Mouse (Mus musculus): ENCODE results near the gene Elobl. TPM values are rescaled to one million over a fixed set of nuclear protein-coding genes. Genes with fewer than 3 reads are reported as not detected.

Elobl gene
- not detected in 2 replicates for polyA plus RNA-seq (2012; rRNA removed)

- Histone ChIP-seq H3K4me3 (ENCODE audit: insufficient read depth, low read length) (no peak within 1 kb of the TSS), H3K27ac (ENCODE audit: insufficient read depth, low read length) (no peak within 1 kb of the TSS), H3K4me1 (ENCODE audit: control insufficient read depth, insufficient read depth, low read length) (no peaks in the 10 kb centered on the region)
- TF ChIP-seq POLR2A (IDR thresholded peaks at IDR 0.05; ENCODE audit: extremely low read depth, insufficient read depth, low read length) (no peak), CTCF (IDR thresholded peaks at IDR 0.05; ENCODE audit: extremely low read depth, insufficient read depth, low read length) (no peak)
These were observed at the start of gene Elobl for GRCm38 (mm10) chr11:88966881-88967361. Gene Elobl, minus strand, starts transcription at chr11:88966931.

GRCm38 (mm10) chr11:89012241-89012640, 45.5 kb upstream of the Elobl start:
- no peak overlapping the region for H3K27ac ChIP-seq (ENCODE audit: insufficient read depth, low read length)
- TF ChIP-seq POLR2A (IDR thresholded peaks at IDR 0.05; ENCODE audit: extremely low read depth, insufficient read depth, low read length) (no peak), CTCF (IDR thresholded peaks at IDR 0.05; ENCODE audit: extremely low read depth, insufficient read depth, low read length) (no peak)
- no peaks in the 10 kb centered on the region for H3K4me1 ChIP-seq (ENCODE audit: control insufficient read depth, insufficient read depth, low read length)
- H3K4me3 ChIP-seq (ENCODE audit: insufficient read depth, low read length): no peak overlapping the region

- TF ChIP-seq POLR2A (IDR thresholded peaks at IDR 0.05; ENCODE audit: extremely low read depth, insufficient read depth, low read length) (no peak), CTCF (IDR thresholded peaks at IDR 0.05; ENCODE audit: extremely low read depth, insufficient read depth, low read length) (no peak)
- Histone ChIP-seq H3K4me3 (ENCODE audit: insufficient read depth, low read length) (no peak overlapping the region), H3K4me1 (ENCODE audit: control insufficient read depth, insufficient read depth, low read length) (no peaks in the 10 kb centered on the region)
These were observed 42.8 kb upstream of the Elobl start for GRCm38 (mm10) chr11:89009496-89009895.

GRCm38 (mm10) chr11:89009066-89009465, 42.3 kb upstream of the Elobl start:
- Histone ChIP-seq H3K4me1 (ENCODE audit: control insufficient read depth, insufficient read depth, low read length) (no peaks in the 10 kb centered on the region), H3K27ac (ENCODE audit: insufficient read depth, low read length) (no peak overlapping the region), H3K4me3 (ENCODE audit: insufficient read depth, low read length) (no peak overlapping the region)
- TF ChIP-seq CTCF (IDR thresholded peaks at IDR 0.05; ENCODE audit: extremely low read depth, insufficient read depth, low read length) (no peak), POLR2A (IDR thresholded peaks at IDR 0.05; ENCODE audit: extremely low read depth, insufficient read depth, low read length) (no peak)

More at GRCm38 (mm10) chr11:89009496-89009895, 42.8 kb upstream of the Elobl start:
- H3K27ac ChIP-seq (ENCODE audit: insufficient read depth, low read length): no peak overlapping the region

- no peak overlapping the region for H3K4me3 ChIP-seq (ENCODE audit: insufficient read depth, low read length)
- TF ChIP-seq POLR2A (IDR thresholded peaks at IDR 0.05; ENCODE audit: extremely low read depth, insufficient read depth, low read length) (no peak), CTCF (IDR thresholded peaks at IDR 0.05; ENCODE audit: extremely low read depth, insufficient read depth, low read length) (no peak)
- H3K4me1 ChIP-seq (ENCODE audit: control insufficient read depth, insufficient read depth, low read length): no peaks in the 10 kb centered on the region; the same call in 1 of the 2 replicates
- H3K27ac ChIP-seq (ENCODE audit: insufficient read depth, low read length): no peak overlapping the region
These were observed 40.9 kb upstream of the Elobl start for GRCm38 (mm10) chr11:89007582-89007981.

- H3K4me3 ChIP-seq (ENCODE audit: insufficient read depth, low read length): no peak overlapping the region
- no peak overlapping the region for H3K27ac ChIP-seq (ENCODE audit: insufficient read depth, low read length)
- no peaks in the 10 kb centered on the region; the same call in 1 of the 2 replicates for H3K4me1 ChIP-seq (ENCODE audit: control insufficient read depth, insufficient read depth, low read length)
- no peak for TF ChIP-seq CTCF (IDR thresholded peaks at IDR 0.05; ENCODE audit: extremely low read depth, insufficient read depth, low read length)
These were observed 39.7 kb upstream of the Elobl start for GRCm38 (mm10) chr11:89006404-89006803.

GRCm38 (mm10) chr11:89005473-89005872, 38.7 kb upstream of the Elobl start:
- H3K4me1 ChIP-seq (ENCODE audit: control insufficient read depth, insufficient read depth, low read length): no peaks in the 10 kb centered on the region; the same call in 1 of the 2 replicates
- H3K4me3 ChIP-seq (ENCODE audit: insufficient read depth, low read length): no peak overlapping the region
- no peak for TF ChIP-seq CTCF (IDR thresholded peaks at IDR 0.05; ENCODE audit: extremely low read depth, insufficient read depth, low read length)
- no peak for TF ChIP-seq POLR2A (IDR thresholded peaks at IDR 0.05; ENCODE audit: extremely low read depth, insufficient read depth, low read length)
- no peak overlapping the region for H3K27ac ChIP-seq (ENCODE audit: insufficient read depth, low read length)

- Histone ChIP-seq H3K4me3 (ENCODE audit: insufficient read depth, low read length) (no peak overlapping the region), H3K27ac (ENCODE audit: insufficient read depth, low read length) (no peak overlapping the region; the same call in 1 of the 2 replicates), H3K4me1 (ENCODE audit: control insufficient read depth, insufficient read depth, low read length) (no peaks in the 10 kb centered on the region; the same call in 1 of the 2 replicates)
- TF ChIP-seq POLR2A (IDR thresholded peaks at IDR 0.05; ENCODE audit: extremely low read depth, insufficient read depth, low read length) (no peak), CTCF (IDR thresholded peaks at IDR 0.05; ENCODE audit: extremely low read depth, insufficient read depth, low read length) (no peak)
These were observed 37.0 kb upstream of the Elobl start for GRCm38 (mm10) chr11:89003726-89004125.

- TF ChIP-seq POLR2A (IDR thresholded peaks at IDR 0.05; ENCODE audit: extremely low read depth, insufficient read depth, low read length) (no peak), CTCF (IDR thresholded peaks at IDR 0.05; ENCODE audit: extremely low read depth, insufficient read depth, low read length) (no peak)
- no peak overlapping the region for H3K4me3 ChIP-seq (ENCODE audit: insufficient read depth, low read length)
These were observed 36.3 kb upstream of the Elobl start for GRCm38 (mm10) chr11:89003078-89003477.

GRCm38 (mm10) chr11:89002621-89003020, 35.9 kb upstream of the Elobl start:
- TF ChIP-seq CTCF (IDR thresholded peaks at IDR 0.05; ENCODE audit: extremely low read depth, insufficient read depth, low read length): no peak
- TF ChIP-seq POLR2A (IDR thresholded peaks at IDR 0.05; ENCODE audit: extremely low read depth, insufficient read depth, low read length): no peak
- Histone ChIP-seq H3K27ac (ENCODE audit: insufficient read depth, low read length) (no peak overlapping the region), H3K4me3 (ENCODE audit: insufficient read depth, low read length) (no peak overlapping the region), H3K4me1 (ENCODE audit: control insufficient read depth, insufficient read depth, low read length) (no peaks in the 10 kb centered on the region; the same call in 1 of the 2 replicates)

More at GRCm38 (mm10) chr11:89003078-89003477, 36.3 kb upstream of the Elobl start:
- Histone ChIP-seq H3K4me1 (ENCODE audit: control insufficient read depth, insufficient read depth, low read length) (no peaks in the 10 kb centered on the region; the same call in 1 of the 2 replicates), H3K27ac (ENCODE audit: insufficient read depth, low read length) (no peak overlapping the region)

Measured in cortical plate, adult 2 months (tissue).